Mouse (Mus musculus): ENCODE measurements around the gene Scd2. TPM values are rescaled to one million over a fixed set of nuclear protein-coding genes. Genes with fewer than 3 reads are reported as not detected.
A peak's percentile ranks its signal among the peaks of the same experiment; 100 is the strongest.
"Not testable (repeated sequence)": the region's sequence is repeated elsewhere in the genome, so short reads cannot be mapped to it uniquely, and the experiment has no call there.

The Scd2 gene
- total RNA-seq, 2 experiments from 2014 or later = 62.2 to 71.9 TPM

- ATAC-seq (replicated peaks; ENCODE audit: low FRiP score, low TSS enrichment, poor library complexity, severe bottlenecking) = no peak
Observed at GRCm38 (mm10) chr19:44307915-44308470, 14.5 kb downstream of the Scd2 start.

GRCm38 (mm10) chr19:44308611-44309246, 15.3 kb downstream of the Scd2 start:
- no peak for ATAC-seq (replicated peaks; ENCODE audit: low FRiP score, low TSS enrichment, poor library complexity, severe bottlenecking)

- no peak for ATAC-seq (replicated peaks; ENCODE audit: low FRiP score, low TSS enrichment, poor library complexity, severe bottlenecking)
Observed at GRCm38 (mm10) chr19:44309351-44310154, 16.1 kb downstream of the Scd2 start.

- ATAC-seq (replicated peaks; ENCODE audit: low FRiP score, low TSS enrichment, poor library complexity, severe bottlenecking) = not testable (repeated sequence)
Observed at GRCm38 (mm10) chr19:44310155-44310575, 16.7 kb downstream of the Scd2 start.

GRCm38 (mm10) chr19:44310814-44311213, 17.3 kb downstream of the Scd2 start:
- ATAC-seq (replicated peaks; ENCODE audit: low FRiP score, low TSS enrichment, poor library complexity, severe bottlenecking) = no peak

- no peak for ATAC-seq (replicated peaks; ENCODE audit: low FRiP score, low TSS enrichment, poor library complexity, severe bottlenecking)
Observed at GRCm38 (mm10) chr19:44311306-44312006, 18.0 kb downstream of the Scd2 start.

GRCm38 (mm10) chr19:44312007-44312360, 18.5 kb downstream of the Scd2 start:
- no peak for ATAC-seq (replicated peaks; ENCODE audit: low FRiP score, low TSS enrichment, poor library complexity, severe bottlenecking)

- no peak for ATAC-seq (replicated peaks; ENCODE audit: low FRiP score, low TSS enrichment, poor library complexity, severe bottlenecking)
Observed at GRCm38 (mm10) chr19:44313066-44313465, 19.6 kb downstream of the Scd2 start.

GRCm38 (mm10) chr19:44314327-44314759, 20.9 kb downstream of the Scd2 start:
- peak; percentile 97 for ATAC-seq (replicated peaks; ENCODE audit: low FRiP score, low TSS enrichment, poor library complexity, severe bottlenecking)

GRCm38 (mm10) chr19:44314871-44315414, 21.5 kb downstream of the Scd2 start:
- ATAC-seq (replicated peaks; ENCODE audit: low FRiP score, low TSS enrichment, poor library complexity, severe bottlenecking) = peak; percentile 39

GRCm38 (mm10) chr19:44316752-44317315, 23.4 kb downstream of the Scd2 start:
- no peak for ATAC-seq (replicated peaks; ENCODE audit: low FRiP score, low TSS enrichment, poor library complexity, severe bottlenecking)

- ATAC-seq (replicated peaks; ENCODE audit: low FRiP score, low TSS enrichment, poor library complexity, severe bottlenecking) = no peak
Observed at GRCm38 (mm10) chr19:44317391-44317790, 23.9 kb downstream of the Scd2 start.

- ATAC-seq (replicated peaks; ENCODE audit: low FRiP score, low TSS enrichment, poor library complexity, severe bottlenecking) = no peak
Observed at GRCm38 (mm10) chr19:44318545-44318944, 25.1 kb downstream of the Scd2 start.

GRCm38 (mm10) chr19:44320316-44320715, 26.8 kb downstream of the Scd2 start:
- ATAC-seq (replicated peaks; ENCODE audit: low FRiP score, low TSS enrichment, poor library complexity, severe bottlenecking) = no peak

- ATAC-seq (replicated peaks; ENCODE audit: low FRiP score, low TSS enrichment, poor library complexity, severe bottlenecking) = no peak
Observed at GRCm38 (mm10) chr19:44321201-44321600, 27.7 kb downstream of the Scd2 start.

- no peak for ATAC-seq (replicated peaks; ENCODE audit: low FRiP score, low TSS enrichment, poor library complexity, severe bottlenecking)
Observed at GRCm38 (mm10) chr19:44321631-44322030, 28.2 kb downstream of the Scd2 start.

- ATAC-seq (replicated peaks; ENCODE audit: low FRiP score, low TSS enrichment, poor library complexity, severe bottlenecking) = no peak
Observed at GRCm38 (mm10) chr19:44329566-44329965, 36.1 kb downstream of the Scd2 start.

- not testable (repeated sequence) for ATAC-seq (replicated peaks; ENCODE audit: low FRiP score, low TSS enrichment, poor library complexity, severe bottlenecking)
Observed at GRCm38 (mm10) chr19:44331128-44331527, 37.7 kb downstream of the Scd2 start.

GRCm38 (mm10) chr19:44331911-44332310, 38.4 kb downstream of the Scd2 start:
- no peak for ATAC-seq (replicated peaks; ENCODE audit: low FRiP score, low TSS enrichment, poor library complexity, severe bottlenecking)

Data from megakaryocyte-erythroid progenitor cell, adult 5-6 weeks (primary cell).